Mouse (Mus musculus) kidney, postnatal 0 days (tissue): ENCODE measurements around the gene Apon. TPM values are rescaled to one million over a fixed set of nuclear protein-coding genes. Genes with fewer than 3 reads are reported as not detected.

Experiments used
- ATAC-seq: fragments of 200-750 bp; cut with Nextera tagmentation; replicated peaks from 2 replicates; pipeline ENCODE4 v1.8.0; 2017; ENCODE audit warnings: low read depth, moderate number of reproducible peaks, moderate TSS enrichment, moderate library complexity; ENCODE audit not compliant: low FRiP score
- DNase-seq: peaks from one replicate; pipeline ENCODE4 v3.0.0-alpha.2; 2016; ENCODE audit warnings: low spot score
- H3K27ac ChIP-seq: fragments of 300-500 bp; sonication (generic); 2 replicates; pipeline ENCODE4 v1.5.1; 2014; ENCODE audit warnings: mild to moderate bottlenecking
- H3K27me3 ChIP-seq: fragments of 300-500 bp; sonication (generic); 2 replicates; pipeline ENCODE4 v1.6.1; 2014; ENCODE audit warnings: low read length, mixed read lengths; ENCODE audit not compliant: insufficient read depth
- H3K36me3 ChIP-seq: fragments of 300-500 bp; sonication (generic); 2 replicates; pipeline ENCODE4 v1.6.1; 2014; ENCODE audit warnings: low read length, mixed read lengths; ENCODE audit not compliant: insufficient read depth
- H3K4me1 ChIP-seq: fragments of 300-500 bp; sonication (generic); replicated peaks from 2 replicates; pipeline ENCODE4 v1.6.1; 2014; ENCODE audit warnings: antibody characterized with exemption, low read length, mixed read lengths; ENCODE audit not compliant: insufficient read depth
- H3K4me2 ChIP-seq: fragments of 300-500 bp; sonication (generic); 2 replicates; pipeline ENCODE4 v1.6.1; 2014; ENCODE audit warnings: mild to moderate bottlenecking, low read length, moderate library complexity, mixed read lengths
- H3K4me3 ChIP-seq: fragments of 300-500 bp; sonication (generic); replicated peaks from 2 replicates; pipeline ENCODE4 v1.5.1; 2014; ENCODE audit warnings: low read depth, low read length
- H3K9ac ChIP-seq: fragments of 300-500 bp; sonication (generic); 2 replicates; pipeline ENCODE4 v1.6.1; 2014; ENCODE audit warnings: low read depth, low read length
- H3K9me3 ChIP-seq: fragments of 300-500 bp; sonication (generic); replicated peaks from 2 replicates; pipeline ENCODE4 v1.6.1; 2016; ENCODE audit warnings: low read length, inconsistent platforms, mixed read lengths
- CTCF ChIP-seq: IDR thresholded peaks from 2 replicates; pipeline ENCODE4 v1.5.1; 2016; ENCODE audit warnings: antibody characterized with exemption, low read depth, mild to moderate bottlenecking, moderate library complexity
- WGBS: fragments of 180-500 bp; shearing (Covaris S2); extraction: QIAGEN DNeasy Blood & Tissue Kit; methylation state at CpG from one replicate; pipeline ENCODE4 v1.1.7; 2014; 5-methylcytosine and 5-hydroxymethylcytosine counted together
- polyA plus RNA-seq: library from polyadenylated mRNA; unstranded; fragments of >200 nt; fragmentation: Nextera tagmentation; extraction: Ambion mirVana; gene quantifications from 2 replicates; pipeline ENCODE4 v1.2.1, GENCODE M21; 2015

The Apon gene
- polyA plus RNA-seq, 1 experiment from 2014 or later: 0.11 TPM

- no peaks in the 10 kb centered on the region for H3K36me3 ChIP-seq
- no peaks in the 10 kb centered on the region for H3K4me1 ChIP-seq
- no peaks in the 10 kb centered on the region for H3K9me3 ChIP-seq
- no peak for TF ChIP-seq CTCF
- peak overlapping the region; percentile 93; the same call in 1 of the 2 replicates for H3K27ac ChIP-seq
- 6% methylated on average over 5 of the region's 5 CpGs for WGBS
- H3K4me2 ChIP-seq: peak overlapping the region; percentile 80
- H3K9ac ChIP-seq: peak overlapping the region; percentile 71; the same call in 1 of the 2 replicates
- DNase-seq: no peak
- H3K27me3 ChIP-seq: no peaks in the 10 kb centered on the region
- H3K4me3 ChIP-seq: peak overlapping the region; percentile 80
- ATAC-seq: no peak
Measured at GRCm38 (mm10) chr10:128231146-128231545, 22.8 kb upstream of the Apon start.

- H3K36me3 ChIP-seq: no peaks in the 10 kb centered on the region
- ATAC-seq (peak; percentile 89), DNase-seq (peak; percentile 90)
- peak within 1 kb of the TSS; percentile 80 for H3K4me2 ChIP-seq
- no peaks in the 10 kb centered on the region for H3K9me3 ChIP-seq
- no peaks in the 10 kb centered on the region for H3K27me3 ChIP-seq
- peak within 1 kb of the TSS; percentile 71 for H3K9ac ChIP-seq
- WGBS: under 1% methylated on average over 58 of the region's 58 CpGs
- H3K4me3 ChIP-seq: peak within 1 kb of the TSS; percentile 80
- no peak for TF ChIP-seq CTCF
- H3K4me1 ChIP-seq: no peaks in the 10 kb centered on the region
- H3K27ac ChIP-seq: peak within 1 kb of the TSS; percentile 93
Measured at GRCm38 (mm10) chr10:128231697-128232419, 22.0 kb upstream of the Apon start, which contains the start of gene Timeless. TSS of gene Timeless (plus strand) at chr10:128232065.

DNA sequence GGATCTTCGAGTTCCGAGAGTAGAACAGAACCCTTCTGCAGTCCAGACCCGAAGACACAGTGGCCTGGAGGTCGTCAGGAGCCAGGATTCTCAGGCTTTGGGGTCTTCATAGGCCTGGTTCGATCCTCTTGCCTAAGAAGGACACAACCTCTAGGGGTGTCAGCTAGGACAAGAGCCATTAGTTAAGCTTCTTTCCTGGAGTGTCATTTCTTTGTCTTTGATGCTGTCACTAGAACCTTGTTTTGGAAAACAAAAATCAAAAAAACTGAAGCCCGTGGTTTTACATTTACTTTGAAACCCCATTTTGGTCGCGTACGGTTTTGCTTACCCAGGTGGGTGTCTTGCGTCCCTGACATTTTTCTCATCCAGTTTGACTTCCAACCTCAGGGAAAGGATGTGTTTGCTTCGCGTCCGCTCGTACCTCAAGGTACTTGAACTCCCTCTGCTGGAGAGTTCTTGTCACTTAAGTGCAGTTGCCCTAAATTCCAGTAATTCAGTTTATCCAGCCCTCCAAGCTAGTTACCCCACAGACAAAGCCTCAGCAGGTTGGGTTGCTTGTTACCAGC is 21.4 kb upstream of the Apon start:
- Histone ChIP-seq H3K9ac (peak overlapping the region; percentile 71), H3K36me3 (no peaks in the 10 kb centered on the region), H3K27me3 (no peaks in the 10 kb centered on the region), H3K9me3 (no peaks in the 10 kb centered on the region), H3K27ac (peak overlapping the region; percentile 93), H3K4me1 (no peaks in the 10 kb centered on the region), H3K4me3 (peak overlapping the region; percentile 80), H3K4me2 (peak overlapping the region; percentile 80)
- peak; percentile 83 for TF ChIP-seq CTCF
- WGBS: under 1% methylated on average over 14 of the region's 14 CpGs
- ATAC-seq (0 out of 2 replicates have a peak, but pooled peaks have one; percentile 12), DNase-seq (peak; percentile 91)

DNA sequence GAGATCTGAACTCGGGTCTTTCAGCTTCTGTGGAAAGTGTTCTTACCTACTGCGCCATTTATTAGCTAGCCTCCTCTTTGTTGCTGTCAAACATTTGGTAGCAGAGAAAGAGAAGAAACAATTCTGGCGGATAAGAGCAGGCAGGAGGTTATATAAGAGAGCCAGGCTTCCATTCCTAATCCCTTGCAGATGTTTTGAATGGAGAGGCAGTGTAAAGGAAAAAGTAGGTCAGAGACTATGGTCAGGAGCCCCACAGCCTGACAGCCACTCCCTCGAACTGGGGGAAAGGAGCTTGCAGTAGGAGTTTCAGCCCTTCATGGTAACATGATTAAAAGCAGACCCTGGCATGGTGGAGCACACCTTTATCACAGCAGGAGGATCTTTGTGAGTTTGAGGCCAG is 17.6 kb upstream of the Apon start:
- Histone ChIP-seq H3K4me2 (no peak overlapping the region), H3K36me3 (0 out of 2 replicates have a peak, but pooled peaks cover 11% of the 10 kb centered on the region), H3K9ac (no peak overlapping the region), H3K27me3 (no peaks in the 10 kb centered on the region), H3K4me3 (no peak overlapping the region), H3K27ac (no peak overlapping the region), H3K9me3 (no peaks in the 10 kb centered on the region), H3K4me1 (no peaks in the 10 kb centered on the region)
- WGBS: 73% methylated on average over 4 of the region's 4 CpGs
- no peak for TF ChIP-seq CTCF
- ATAC-seq (no peak), DNase-seq (no peak)

GRCm38 (mm10) chr10:128237807-128238480 is 16.0 kb upstream of the Apon start:
- Histone ChIP-seq H3K9me3 (no peaks in the 10 kb centered on the region), H3K36me3 (0 out of 2 replicates have a peak, but pooled peaks cover 12% of the 10 kb centered on the region), H3K27ac (no peak overlapping the region), H3K27me3 (no peaks in the 10 kb centered on the region), H3K9ac (no peak overlapping the region), H3K4me1 (no peaks in the 10 kb centered on the region), H3K4me3 (no peak overlapping the region), H3K4me2 (no peak overlapping the region)
- TF ChIP-seq CTCF: no peak
- 79% methylated on average over 15 of the region's 15 CpGs for WGBS
- DNase-seq: no peak
- ATAC-seq: no peak

- ATAC-seq: no peak
- H3K4me3 ChIP-seq: no peak overlapping the region
- H3K4me2 ChIP-seq: no peak overlapping the region
- WGBS: 88% methylated on average over 4 of the region's 4 CpGs
- H3K27ac ChIP-seq: no peak overlapping the region
- H3K9ac ChIP-seq: no peak overlapping the region
- no peak for TF ChIP-seq CTCF
- 0 out of 2 replicates have a peak, but pooled peaks cover 16% of the 10 kb centered on the region for H3K36me3 ChIP-seq
- no peaks in the 10 kb centered on the region for H3K4me1 ChIP-seq
- no peaks in the 10 kb centered on the region for H3K9me3 ChIP-seq
- no peaks in the 10 kb centered on the region for H3K27me3 ChIP-seq
- no peak for DNase-seq
Measured at GRCm38 (mm10) chr10:128239140-128239539, 14.8 kb upstream of the Apon start.
